Mouse (Mus musculus) brain, adult 2 months (tissue): ENCODE data around the gene Ap5z1.

ENCODE experiments used
- DNase-seq: peaks from one replicate; pipeline ENCODE4 v3.0.0; 2011; ENCODE audit warnings: low read depth, low spot score

Ap5z1 gene

GRCm38 (mm10) chr5:142439911-142440432, 23.8 kb upstream of the Ap5z1 start:
- no peak for DNase-seq

GRCm38 (mm10) chr5:142440451-142441147, 23.1 kb upstream of the Ap5z1 start:
- peak; percentile 86 for DNase-seq

- DNase-seq, result no peak
Observed at GRCm38 (mm10) chr5:142441332-142442044, 22.3 kb upstream of the Ap5z1 start.

GRCm38 (mm10) chr5:142442045-142442440, 21.7 kb upstream of the Ap5z1 start:
- no peak for DNase-seq

- no peak for DNase-seq
Observed at GRCm38 (mm10) chr5:142443514-142443913, 20.2 kb upstream of the Ap5z1 start.

- no peak for DNase-seq
Observed at GRCm38 (mm10) chr5:142443994-142444393, 19.8 kb upstream of the Ap5z1 start.

- DNase-seq, result no peak
Observed at GRCm38 (mm10) chr5:142444791-142445531, 18.8 kb upstream of the Ap5z1 start.

GRCm38 (mm10) chr5:142445709-142446108, 18.0 kb upstream of the Ap5z1 start:
- peak; percentile 58 for DNase-seq

GRCm38 (mm10) chr5:142448076-142448475, 15.7 kb upstream of the Ap5z1 start:
- DNase-seq, result peak; percentile 97

- DNase-seq, result no peak
Observed at GRCm38 (mm10) chr5:142448623-142449022, 15.1 kb upstream of the Ap5z1 start.

GRCm38 (mm10) chr5:142450846-142451245, 12.9 kb upstream of the Ap5z1 start:
- no peak for DNase-seq

- peak; percentile 76 for DNase-seq
Observed at GRCm38 (mm10) chr5:142451759-142452158, 12.0 kb upstream of the Ap5z1 start.

- no peak for DNase-seq
Observed at GRCm38 (mm10) chr5:142453742-142454141, 10.0 kb upstream of the Ap5z1 start.

- DNase-seq, result no peak
Observed at GRCm38 (mm10) chr5:142456318-142456717, 7.4 kb upstream of the Ap5z1 start.

GRCm38 (mm10) chr5:142457345-142457744, 6.4 kb upstream of the Ap5z1 start:
- peak; percentile 74 for DNase-seq

GRCm38 (mm10) chr5:142458791-142459557, 4.8 kb upstream of the Ap5z1 start:
- peak; percentile 71 for DNase-seq

GRCm38 (mm10) chr5:142459834-142460233, 3.9 kb upstream of the Ap5z1 start:
- DNase-seq, result no peak

GRCm38 (mm10) chr5:142461942-142462640, 1.7 kb upstream of the Ap5z1 start:
- DNase-seq, result no peak

GRCm38 (mm10) chr5:142462641-142462948, 1.1 kb upstream of the Ap5z1 start:
- DNase-seq, result no peak

- DNase-seq, result no peak
Observed at GRCm38 (mm10) chr5:142463011-142463410, 733 bp upstream of the Ap5z1 start.

GRCm38 (mm10) chr5:142468375-142468774, 4.6 kb downstream of the Ap5z1 start:
- DNase-seq, result no peak
